Mouse (Mus musculus) liver, embryonic 14.5 days (tissue): ENCODE results near the gene Mboat2. TPM values are rescaled to one million over a fixed set of nuclear protein-coding genes. Genes with fewer than 3 reads are reported as not detected.
A peak's percentile ranks its signal among the peaks of the same experiment; 100 is the strongest.

Source experiments
- ATAC-seq: fragments of 200-750 bp; cut with Nextera tagmentation; 2 replicates; pipeline ENCODE4 v1.8.0; 2017; ENCODE audit warnings: moderate number of reproducible peaks, mild to moderate bottlenecking, moderate library complexity; ENCODE audit not compliant: insufficient read depth
- DNase-seq, 3 experiments: peaks; one replicate each; pipeline ENCODE4 v3.0.0-alpha.2; 2012 to 2013; ENCODE audit warnings: low read depth in 3 of 3, low spot score in 3 of 3
- H3K27ac ChIP-seq: fragments of 300-500 bp; sonication (generic); 2 replicates; pipeline ENCODE4 v1.5.1; 2014; ENCODE audit warnings: moderate library complexity, mild to moderate bottlenecking, control low read depth, inconsistent platforms
- H3K27me3 ChIP-seq: fragments of 300-500 bp; sonication (generic); 2 replicates; pipeline ENCODE4 v1.6.1; 2014; ENCODE audit warnings: mild to moderate bottlenecking, low read length, moderate library complexity; ENCODE audit not compliant: control insufficient read depth, insufficient read depth
- H3K36me3 ChIP-seq: fragments of 300-500 bp; sonication (generic); replicated peaks from 2 replicates; pipeline ENCODE4 v1.6.1; 2014; ENCODE audit warnings: low read depth; ENCODE audit not compliant: control insufficient read depth, insufficient read depth
- H3K4me1 ChIP-seq, 2 experiments: fragments of 200-500 bp in 1 of 2; fragments of 300-500 bp in 1 of 2; sonication (generic) in 1 of 2; replicated peaks; 2 replicates each; pipeline ENCODE4 v1.6.1; 2012 to 2014; ENCODE audit warnings: antibody characterized with exemption in 1 of 2, inconsistent platforms in 1 of 2, low read length in 1 of 2; ENCODE audit not compliant: control insufficient read depth in 2 of 2, insufficient read depth in 2 of 2
- H3K4me2 ChIP-seq: fragments of 300-500 bp; sonication (generic); 2 replicates; pipeline ENCODE4 v1.6.1; 2014; ENCODE audit warnings: low read depth, mild to moderate bottlenecking, control low read depth, moderate library complexity
- H3K4me3 ChIP-seq, 2 experiments: fragments of 200-500 bp in 1 of 2; fragments of 300-500 bp in 1 of 2; sonication (generic) in 1 of 2; 2 replicates each; pipeline ENCODE4 v1.5.1; 2012 to 2014; ENCODE audit warnings: low read depth in 2 of 2, low read length in 2 of 2, mild to moderate bottlenecking in 2 of 2, control low read depth in 1 of 2, inconsistent platforms in 1 of 2, moderate library complexity in 1 of 2; ENCODE audit not compliant: insufficient read depth in 1 of 2
- H3K9ac ChIP-seq: fragments of 300-500 bp; sonication (generic); replicated peaks from 2 replicates; pipeline ENCODE4 v1.6.1; 2014; ENCODE audit warnings: mild to moderate bottlenecking, control low read depth, moderate library complexity
- H3K9me3 ChIP-seq: fragments of 300-500 bp; sonication (generic); 2 replicates; pipeline ENCODE4 v1.6.1; 2016; ENCODE audit warnings: low read length, mixed read lengths; ENCODE audit not compliant: control insufficient read depth
- CTCF ChIP-seq: IDR thresholded peaks from 2 replicates; pipeline ENCODE4 v1.5.1; 2016; ENCODE audit warnings: antibody characterized with exemption, low read depth, control low read depth
- EP300 ChIP-seq: IDR thresholded peaks from 2 replicates; pipeline ENCODE4 v1.6.1; 2016; ENCODE audit warnings: antibody characterized with exemption, low read depth
- WGBS: fragments of 180-500 bp; shearing (Covaris S2); extraction: QIAGEN DNeasy Blood & Tissue Kit; methylation state at CpG from one replicate; pipeline ENCODE4 v1.1.7; 2014; ENCODE audit not compliant: insufficient replicate concordance; 5-methylcytosine and 5-hydroxymethylcytosine counted together
- polyA plus RNA-seq, 2 experiments: library from polyadenylated mRNA; depleted of rRNA in 1 of 2; stranded (reverse) in 1 of 2; unstranded in 1 of 2; fragments of >200 nt; fragmentation: Nextera tagmentation in 1 of 2; extraction: Ambion mirVana in 1 of 2; gene quantifications; 2 replicates each; pipeline versions ENCODE4 v1.2.1 to v1.2.3; 2012 to 2014

The Mboat2 gene
- polyA plus RNA-seq, 2 experiments, result 1.3 to 3.6 TPM

- H3K27ac ChIP-seq, result peak overlapping the region; percentile 99
- no peak for TF ChIP-seq CTCF
- TF ChIP-seq EP300, result peak; percentile 80
- peak; percentile 34 for ATAC-seq
- no peaks in the 10 kb centered on the region for H3K27me3 ChIP-seq
- no peak overlapping the region for H3K4me3 ChIP-seq
- no peaks in the 10 kb centered on the region for H3K9me3 ChIP-seq
- H3K36me3 ChIP-seq, result no peaks in the 10 kb centered on the region
- peak in 2 of 3 experiments; percentile 60 to 67 for DNase-seq
- peak overlapping the region; percentile 35 for H3K4me2 ChIP-seq
- H3K4me1 ChIP-seq, result peaks cover 59 to 70% of the 10 kb centered on the region in 2 experiments
- H3K9ac ChIP-seq, result peak overlapping the region; percentile 51
These were observed 56.1 kb downstream of the Mboat2 start for GRCm38 (mm10) chr12:24886800-24887199.

- DNase-seq (peak; percentile 85 to 90 (median 85)), ATAC-seq (peak; percentile 85)
- H3K27ac ChIP-seq, result peak overlapping the region; percentile 99
- H3K4me2 ChIP-seq, result peak overlapping the region; percentile 65
- H3K9ac ChIP-seq, result peak overlapping the region; percentile 68
- H3K27me3 ChIP-seq, result no peaks in the 10 kb centered on the region
- no peaks in the 10 kb centered on the region for H3K36me3 ChIP-seq
- H3K9me3 ChIP-seq, result no peaks in the 10 kb centered on the region
- TF ChIP-seq EP300 (peak; percentile 97), CTCF (no peak)
- peaks cover 84 to 91% of the 10 kb centered on the region in 2 experiments for H3K4me1 ChIP-seq
- 11% methylated on average over 7 of the region's 7 CpGs for WGBS
- H3K4me3 ChIP-seq, result peak overlapping the region in 1 of 2 experiments; percentile 13; a peak in 1 of 4 replicates
These were observed 58.8 kb downstream of the Mboat2 start for GRCm38 (mm10) chr12:24889371-24890051.

GRCm38 (mm10) chr12:24890158-24890557, 59.5 kb downstream of the Mboat2 start:
- Histone ChIP-seq H3K4me2 (peak overlapping the region; percentile 65), H3K9ac (peak overlapping the region; percentile 65), H3K27me3 (no peaks in the 10 kb centered on the region), H3K4me3 (0 out of 4 replicates have a peak overlapping the region, but pooled peaks of 1 of the 2 experiments have one; percentile 13), H3K4me1 (peaks cover 86 to 89% of the 10 kb centered on the region in 2 experiments), H3K27ac (peak overlapping the region; percentile 99), H3K36me3 (no peaks in the 10 kb centered on the region), H3K9me3 (no peaks in the 10 kb centered on the region)
- TF ChIP-seq EP300 (no peak), CTCF (no peak)
- peak; percentile 42; the same call in 1 of the 2 replicates for ATAC-seq
- 35% methylated on average over 2 of the region's 2 CpGs for WGBS
- no peak for DNase-seq

GRCm38 (mm10) chr12:24890684-24891459, 60.2 kb downstream of the Mboat2 start:
- Histone ChIP-seq H3K9me3 (no peaks in the 10 kb centered on the region), H3K27ac (peak overlapping the region; percentile 99), H3K36me3 (no peaks in the 10 kb centered on the region), H3K4me2 (peak overlapping the region; percentile 65), H3K27me3 (no peaks in the 10 kb centered on the region), H3K4me1 (peaks cover 82 to 86% of the 10 kb centered on the region in 2 experiments), H3K9ac (peak overlapping the region; percentile 59), H3K4me3 (0 out of 4 replicates have a peak overlapping the region, but pooled peaks of 1 of the 2 experiments have one; percentile 10)
- 39% methylated on average over 8 of the region's 8 CpGs for WGBS
- TF ChIP-seq EP300, result peak; percentile 39; the same call in 1 of the 2 replicates
- no peak for TF ChIP-seq CTCF
- DNase-seq, result peak in 1 of 3 experiments; percentile 84
- peak; percentile 45 for ATAC-seq

GRCm38 (mm10) chr12:24892536-24892935, 61.9 kb downstream of the Mboat2 start:
- Histone ChIP-seq H3K4me1 (peaks cover 68 to 71% of the 10 kb centered on the region in 2 experiments), H3K9me3 (no peaks in the 10 kb centered on the region), H3K4me2 (peak overlapping the region; percentile 65), H3K27ac (peak overlapping the region; percentile 99), H3K9ac (peak overlapping the region; percentile 60), H3K4me3 (no peak overlapping the region), H3K36me3 (no peaks in the 10 kb centered on the region), H3K27me3 (no peaks in the 10 kb centered on the region)
- TF ChIP-seq CTCF, result no peak
- peak; percentile 98 for TF ChIP-seq EP300
- 7% methylated on average over 4 of the region's 4 CpGs for WGBS
- ATAC-seq (peak; percentile 68), DNase-seq (peak; percentile 86 to 94 (median 91))
